Mouse (Mus musculus) mature B cell (primary cell): ENCODE results near the gene Ranbp10.

Source experiments
- in situ Hi-C: fragments of 300-500 bp; cut with MboI; formaldehyde crosslinking; loops from 2 replicates; pipeline ENCODE4 v1.14.3; 2019

The Ranbp10 gene

DNA sequence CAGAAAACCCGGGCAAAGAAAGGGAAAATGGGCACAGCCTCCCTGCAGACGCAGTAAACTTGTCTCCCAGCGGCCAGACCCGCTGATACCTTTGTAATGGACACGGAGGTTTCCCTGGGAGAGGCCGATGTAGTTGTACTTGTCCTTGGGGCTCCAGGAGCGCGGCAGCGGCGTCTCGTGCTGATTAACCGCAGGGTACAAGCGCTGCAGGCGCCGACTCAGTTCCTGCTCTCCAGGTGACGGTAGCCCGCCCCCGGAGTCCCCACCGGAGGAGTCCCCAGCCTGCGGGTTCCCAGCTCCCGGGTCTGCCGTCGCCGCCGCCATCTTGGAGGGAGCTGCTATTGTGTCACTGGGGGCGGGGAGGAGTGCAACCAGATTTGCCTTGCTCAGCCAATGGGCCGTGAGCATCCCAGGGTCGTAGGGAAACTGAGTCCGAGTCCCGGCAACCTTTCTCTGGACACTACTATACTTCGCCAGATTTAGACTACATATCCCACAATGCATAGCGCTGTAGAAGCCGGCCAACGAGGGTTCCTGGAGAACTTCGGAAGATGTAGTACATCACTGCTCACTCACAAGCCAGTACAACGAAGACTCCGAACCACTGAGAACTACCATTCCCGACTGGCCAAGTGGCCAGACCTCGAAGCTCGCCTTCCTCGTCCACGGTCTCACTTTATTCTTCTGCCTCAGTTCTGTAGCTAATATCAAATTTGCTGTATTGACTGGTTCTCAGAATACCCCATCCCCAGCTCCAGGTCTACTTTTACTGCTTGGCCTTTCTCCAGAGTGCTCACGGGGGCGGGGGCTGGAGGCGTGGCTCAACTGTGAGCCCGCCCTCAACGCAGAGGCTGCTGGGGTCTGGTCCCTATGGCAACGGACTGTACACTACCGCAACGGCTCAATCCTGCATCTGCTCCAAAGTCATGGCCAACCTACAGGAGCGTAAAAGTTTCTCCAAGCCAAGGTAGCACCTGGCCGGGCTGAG is at the start of gene Ranbp10, which contains the start of gene Tsnaxip1:
Gene Ranbp10, minus strand, starts transcription at position 490 of the 988 bp plus-strand sequence.
Gene Tsnaxip1, plus strand, starts transcription at position 871 of the 988 bp plus-strand sequence.
- in situ Hi-C loops = no loop called here

DNA sequence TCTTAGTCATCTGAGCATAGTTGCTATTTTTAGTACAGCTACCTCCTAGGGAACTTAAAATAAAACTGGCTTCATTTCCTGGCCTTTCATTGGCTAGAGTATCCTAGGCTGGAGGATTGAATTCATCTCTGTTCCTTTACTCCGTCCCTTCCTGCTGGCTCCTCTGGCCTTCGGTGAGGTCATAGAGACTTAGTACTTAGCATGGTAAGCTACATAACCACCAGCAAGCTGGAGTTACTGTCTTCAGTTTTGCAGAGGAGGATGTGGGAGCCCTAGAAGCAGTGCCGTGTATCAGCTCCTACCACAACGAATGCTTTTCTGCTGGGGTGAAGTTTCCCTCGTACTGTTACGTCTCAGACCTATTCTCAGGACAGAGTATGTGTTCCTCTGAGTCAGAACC is 47.2 kb upstream of the Ranbp10 start:
- in situ Hi-C loops = no loop called here

DNA sequence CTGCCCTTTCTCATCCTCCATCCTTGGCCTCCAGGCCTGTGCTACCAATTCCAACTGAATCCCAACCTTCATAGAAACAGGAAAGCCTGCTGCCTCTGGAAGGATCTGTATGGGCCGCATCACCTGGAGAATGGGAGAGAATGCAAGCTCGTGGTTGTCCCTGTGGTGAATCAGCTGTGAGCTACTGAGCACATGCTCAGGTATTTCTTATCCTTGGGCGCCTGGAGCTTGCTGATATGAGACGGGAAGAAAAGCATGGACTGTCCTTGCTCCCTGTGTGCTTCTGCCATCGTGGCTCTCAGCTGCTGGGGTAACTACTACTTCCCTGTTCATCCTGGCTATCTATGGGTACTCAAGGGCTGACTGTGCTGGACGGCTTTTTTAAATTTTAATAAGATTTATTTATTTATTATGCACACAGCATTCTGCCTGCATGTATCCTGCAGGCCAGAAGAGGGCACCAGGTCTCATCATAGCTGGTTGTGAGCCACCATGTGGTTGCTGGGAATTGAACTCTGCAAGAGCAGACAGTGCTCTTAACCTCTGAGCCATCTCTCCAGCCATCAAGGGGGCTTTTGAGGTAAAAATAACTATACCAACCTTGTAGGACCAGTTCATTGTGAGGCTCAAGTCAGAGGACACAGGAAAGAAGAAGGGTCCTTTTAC is 39.3 kb upstream of the Ranbp10 start:
- in situ Hi-C loops = no loop called here

DNA sequence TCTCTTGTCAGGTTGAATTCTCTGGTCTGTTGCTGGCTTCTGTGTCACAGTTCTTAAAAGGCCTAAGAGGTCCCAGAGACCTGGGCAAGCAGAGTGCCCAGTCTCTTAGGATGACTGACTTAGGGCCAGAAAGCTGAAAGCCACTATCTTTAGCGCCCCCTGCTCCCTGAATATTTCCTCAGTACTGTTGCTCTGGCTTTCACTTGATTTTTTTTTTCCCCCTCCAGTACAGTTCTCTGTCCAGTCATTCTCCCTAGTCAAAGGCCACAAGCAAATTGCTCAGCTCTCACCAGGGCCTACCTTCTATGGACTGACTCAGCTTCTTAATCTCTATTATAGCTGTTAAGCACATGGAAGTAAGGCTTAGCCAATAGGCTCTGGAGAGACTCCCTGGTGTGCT is 34.8 kb upstream of the Ranbp10 start:
- in situ Hi-C loops = no loop called here

DNA sequence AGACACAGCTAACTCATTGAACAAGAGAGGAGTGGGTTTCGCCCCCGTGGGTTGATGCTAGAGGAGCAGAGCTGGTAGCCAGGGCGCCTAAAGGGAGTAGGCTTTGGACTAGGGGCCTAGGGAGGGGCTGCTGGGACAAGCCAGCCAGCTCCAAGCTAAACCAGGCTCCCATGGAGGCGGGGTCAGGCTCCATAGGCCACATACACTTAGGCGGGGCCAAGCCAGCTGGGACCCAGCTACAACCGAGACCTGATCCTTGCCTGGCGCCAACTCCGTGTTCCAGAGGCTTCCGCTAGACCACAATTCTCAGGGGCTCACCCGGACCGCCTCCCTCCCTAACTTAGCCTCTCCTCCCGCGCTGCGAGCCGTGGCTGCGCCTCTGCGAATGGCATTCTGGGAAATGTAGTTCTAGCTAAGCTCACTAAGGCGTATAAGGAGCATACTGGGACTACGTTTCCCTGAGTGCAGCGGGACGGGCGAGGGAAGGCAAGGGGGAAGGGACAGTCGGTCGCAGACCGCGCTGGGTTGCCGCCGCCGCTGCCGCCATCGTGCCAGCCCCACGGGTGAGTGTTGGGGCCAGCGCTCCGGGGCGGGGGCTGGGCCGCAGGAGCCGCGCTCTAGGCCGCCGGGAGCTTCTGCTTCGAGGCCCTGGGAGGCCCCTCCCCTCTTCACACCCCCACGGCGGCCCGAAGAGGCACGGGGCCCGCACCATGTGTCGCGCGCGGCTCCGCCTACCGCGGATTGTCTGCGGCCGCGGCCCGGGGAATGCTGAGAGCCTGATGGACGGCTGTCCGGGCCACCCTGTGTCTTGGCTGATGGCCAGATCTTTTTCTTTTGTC is 33.2 kb upstream of the Ranbp10 start, which contains the start of gene Nutf2:
Gene Nutf2, plus strand, starts transcription at position 438 of the 839 bp plus-strand sequence.
- in situ Hi-C loops = no loop called here

DNA sequence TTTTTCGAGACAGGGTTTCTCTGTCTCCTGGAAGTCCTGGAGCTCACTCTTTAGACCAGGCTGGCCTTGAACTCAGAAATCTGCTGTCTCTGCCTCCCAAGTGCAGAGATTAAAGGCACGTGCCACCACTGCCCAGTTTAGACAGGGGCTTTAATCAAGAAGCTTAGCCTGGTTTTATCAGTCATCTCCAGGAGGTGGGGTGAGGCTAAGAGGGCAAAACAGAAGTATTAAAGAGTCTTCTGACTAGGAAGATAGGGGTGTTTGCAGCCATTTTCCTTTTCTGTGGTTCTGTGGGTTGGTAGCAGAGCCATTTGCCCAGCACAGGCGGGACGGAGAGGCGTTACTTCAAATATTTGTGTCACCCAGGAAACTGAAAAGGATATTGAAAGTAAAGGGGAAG is 32.2 kb upstream of the Ranbp10 start:
- in situ Hi-C loops = no loop called here

DNA sequence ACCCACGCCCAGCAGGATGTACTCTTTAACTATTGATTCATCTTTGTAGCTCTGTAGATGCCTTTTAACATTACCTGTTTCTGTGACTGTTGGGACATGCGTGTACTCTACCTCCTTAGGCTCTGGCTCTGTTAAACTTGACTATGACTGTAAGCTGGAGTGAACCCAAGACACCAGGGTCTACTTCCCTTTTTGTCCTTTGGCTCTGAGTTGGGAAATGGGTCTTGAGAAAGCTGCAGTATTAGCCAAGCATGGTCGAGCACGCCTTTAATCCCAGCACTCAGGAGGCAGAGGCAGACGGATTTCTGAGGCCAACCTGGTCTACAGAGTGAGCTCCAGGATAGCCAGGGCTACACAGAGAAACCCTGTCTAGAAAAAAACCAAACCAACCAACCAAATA is 31.3 kb upstream of the Ranbp10 start:
- in situ Hi-C loops = no loop called here

DNA sequence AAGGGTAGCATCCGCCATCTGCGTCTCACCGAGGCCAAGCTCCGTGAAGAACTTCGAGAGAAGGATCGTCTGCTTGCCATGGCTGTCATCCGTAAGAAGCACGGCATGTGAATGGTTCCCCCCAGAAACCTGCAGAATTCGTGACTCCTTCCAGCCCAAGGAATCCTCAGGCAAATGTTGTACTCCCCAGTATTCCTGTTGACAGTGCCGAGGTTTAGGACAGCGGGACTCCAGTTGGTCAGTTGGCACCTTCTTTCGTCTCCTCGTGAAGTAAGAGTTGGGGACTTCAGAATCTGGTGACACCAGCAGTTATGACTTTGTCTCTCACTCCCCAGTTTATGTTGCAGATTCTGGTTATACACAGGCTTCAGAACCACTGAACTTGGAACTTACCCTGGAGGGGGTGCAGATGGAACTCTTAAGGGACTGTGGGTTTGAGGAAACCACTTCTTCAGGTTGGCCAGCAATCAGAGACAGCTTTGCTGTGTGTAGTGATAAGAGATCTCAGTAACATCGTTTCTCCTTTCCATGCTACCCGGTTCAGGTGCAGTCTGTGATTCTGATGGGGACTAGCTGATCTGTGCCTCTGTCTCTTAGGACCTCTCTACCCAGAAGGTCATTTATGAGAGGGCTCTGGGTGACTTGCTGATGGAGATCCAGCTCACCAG is 29.2 kb upstream of the Ranbp10 start:
- in situ Hi-C loops = no loop called here

DNA sequence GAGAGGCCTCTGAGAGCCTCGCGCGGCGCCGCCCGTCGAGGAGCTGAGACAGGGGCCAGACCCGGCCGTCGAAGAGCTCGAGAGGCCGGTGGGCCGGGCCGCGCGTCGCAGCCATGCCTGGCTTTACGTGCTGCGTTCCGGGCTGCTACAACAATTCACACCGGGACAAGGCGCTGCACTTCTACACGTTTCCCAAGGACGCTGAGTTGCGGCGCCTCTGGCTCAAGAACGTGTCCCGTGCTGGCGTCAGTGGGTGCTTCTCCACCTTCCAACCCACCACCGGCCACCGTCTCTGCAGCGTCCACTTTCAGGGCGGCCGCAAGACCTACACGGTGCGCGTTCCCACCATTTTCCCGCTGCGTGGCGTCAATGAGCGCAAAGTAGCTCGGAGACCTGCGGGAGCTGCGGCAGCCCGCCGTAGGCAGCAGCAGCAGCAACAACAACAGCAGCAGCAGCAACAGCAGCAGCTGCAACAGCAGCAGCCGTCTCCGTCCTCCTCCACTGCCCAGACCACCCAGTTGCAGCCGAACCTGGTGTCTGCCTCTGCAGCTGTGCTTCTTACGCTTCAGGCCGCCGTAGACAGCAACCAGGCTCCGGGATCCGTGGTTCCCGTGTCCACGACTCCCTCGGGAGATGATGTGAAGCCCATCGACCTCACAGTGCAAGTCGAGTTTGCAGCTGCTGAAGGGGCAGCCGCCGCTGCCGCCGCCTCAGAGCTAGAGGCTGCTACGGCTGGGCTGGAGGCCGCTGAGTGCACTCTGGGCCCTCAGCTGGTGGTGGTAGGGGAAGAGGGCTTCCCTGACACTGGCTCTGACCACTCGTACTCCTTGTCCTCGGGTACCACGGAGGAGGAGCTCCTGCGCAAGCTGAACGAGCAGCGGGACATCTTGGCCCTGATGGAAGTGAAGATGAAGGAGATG is 28.4 kb upstream of the Ranbp10 start:
- in situ Hi-C loops = no loop called here

DNA sequence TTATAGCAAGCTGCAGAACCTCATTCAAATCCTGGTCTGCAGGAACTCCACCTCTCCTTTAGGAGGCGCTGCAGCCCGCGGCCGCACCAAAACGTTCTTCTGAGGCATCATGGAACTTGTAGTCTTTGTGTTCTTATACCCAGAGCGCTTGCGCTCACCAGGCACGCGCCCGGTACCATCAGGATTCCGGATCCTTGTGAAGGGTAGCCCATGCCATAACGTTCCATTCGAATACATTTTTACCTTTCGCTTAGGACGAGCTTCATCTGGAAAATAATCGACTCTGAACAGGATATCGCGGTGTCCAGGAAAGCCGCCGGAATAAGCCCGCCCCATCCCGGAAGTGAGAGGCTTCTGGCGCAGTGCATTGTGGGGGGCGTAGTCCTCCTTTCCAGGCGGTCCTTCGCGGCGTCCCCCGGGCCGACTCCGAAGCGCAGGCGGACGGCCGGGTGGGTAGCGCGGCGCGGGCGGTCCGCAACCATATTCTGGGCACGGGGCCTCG is 27.6 kb upstream of the Ranbp10 start, which contains the start of gene Thap11:
Gene Thap11, plus strand, starts transcription at position 418 of the 502 bp plus-strand sequence.
- in situ Hi-C loops = no loop called here

DNA sequence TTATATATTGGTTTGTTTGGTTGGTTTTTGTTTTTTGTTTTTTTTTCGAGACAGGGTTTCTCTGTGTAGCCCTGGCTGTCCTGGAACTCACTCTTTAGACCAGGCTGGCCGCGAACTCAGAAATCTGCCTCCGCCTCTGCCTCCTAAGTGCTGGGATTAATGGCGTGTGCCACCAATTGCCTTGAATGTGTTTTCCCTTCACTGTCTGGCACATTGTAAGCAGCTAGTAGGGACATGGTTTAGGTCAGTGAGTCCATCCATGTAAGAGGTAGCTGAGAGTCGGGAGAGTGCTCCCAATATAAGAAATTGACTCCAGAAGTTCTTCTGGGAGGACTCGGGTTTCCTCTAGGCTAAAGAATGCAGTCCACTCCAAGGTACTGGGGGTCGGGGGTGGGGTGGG is 27.2 kb upstream of the Ranbp10 start:
- in situ Hi-C loops = no loop called here

DNA sequence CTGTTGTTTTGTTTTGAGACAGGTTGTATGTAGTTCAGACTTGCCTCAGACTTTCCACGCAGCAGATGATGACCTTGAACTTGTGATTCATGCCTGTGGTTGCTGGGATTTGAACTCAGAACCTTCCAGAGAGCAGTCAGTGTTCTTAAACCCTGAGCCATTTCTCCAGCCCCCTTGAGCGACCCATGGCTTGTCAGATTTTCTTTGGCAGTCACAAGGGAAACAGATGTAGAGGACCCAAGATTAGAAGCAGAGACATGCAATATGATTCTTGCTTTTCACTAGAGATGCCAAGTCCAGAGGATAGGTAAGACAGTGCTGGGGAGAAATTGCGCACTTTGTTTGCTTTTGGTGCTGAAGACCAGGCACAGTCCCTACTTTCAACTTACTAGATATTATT is 26.0 kb upstream of the Ranbp10 start, which contains the start of gene Cenpt:
Gene Cenpt, minus strand, starts transcription at position 101 of the 400 bp plus-strand sequence.
- in situ Hi-C loops = no loop called here

DNA sequence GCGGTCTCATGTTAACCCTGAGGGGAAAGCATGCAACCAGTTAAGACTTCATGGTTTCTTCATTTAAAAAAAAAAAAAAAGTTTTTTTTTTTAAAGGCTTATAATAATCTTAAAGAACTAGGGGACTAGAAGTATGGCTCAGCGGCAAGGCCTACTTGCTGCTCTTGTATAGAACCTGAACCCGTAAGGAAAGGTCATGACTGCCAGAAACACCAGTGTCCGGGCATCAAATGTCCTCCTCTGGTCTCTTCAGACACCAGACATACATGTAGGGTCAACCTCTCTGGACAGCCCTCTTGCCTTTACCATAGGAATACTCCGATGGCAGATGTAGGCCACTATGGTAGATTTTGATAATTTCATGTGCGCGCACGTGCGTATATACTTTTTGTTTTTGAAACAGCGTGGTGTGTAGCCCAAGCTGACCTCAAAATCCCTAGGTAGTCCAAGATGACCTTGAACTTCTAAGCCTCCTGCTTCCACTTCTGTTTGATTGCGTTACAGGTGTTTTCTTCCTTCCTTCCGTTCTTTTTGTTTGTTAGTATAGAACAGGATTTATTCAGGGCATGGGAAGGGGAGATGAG is 25.1 kb upstream of the Ranbp10 start:
- in situ Hi-C loops = no loop called here

DNA sequence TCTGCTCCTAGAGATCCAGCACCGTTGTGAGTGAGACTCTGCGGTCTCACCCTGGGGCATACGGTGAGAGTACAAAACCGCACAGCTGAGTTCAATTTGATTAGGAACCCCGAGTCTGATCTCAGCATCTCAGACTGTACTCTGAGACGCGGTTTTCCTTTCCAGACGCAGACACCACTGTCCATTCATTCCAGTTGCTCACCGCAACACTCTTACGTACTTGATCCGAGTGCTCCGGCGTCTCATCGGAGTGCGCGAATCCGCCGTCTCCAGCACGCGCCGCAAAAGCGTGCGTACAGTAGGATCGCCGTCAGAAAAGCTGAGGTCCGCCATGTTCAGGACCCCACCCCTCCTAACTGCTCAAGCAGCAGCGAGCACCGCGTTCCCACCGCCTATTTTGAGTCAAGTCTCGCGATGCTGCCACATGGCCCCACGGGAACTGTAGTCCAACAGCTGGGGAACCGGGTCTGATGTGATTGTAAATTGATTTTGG is 24.5 kb upstream of the Ranbp10 start:
- in situ Hi-C loops = no loop called here

DNA sequence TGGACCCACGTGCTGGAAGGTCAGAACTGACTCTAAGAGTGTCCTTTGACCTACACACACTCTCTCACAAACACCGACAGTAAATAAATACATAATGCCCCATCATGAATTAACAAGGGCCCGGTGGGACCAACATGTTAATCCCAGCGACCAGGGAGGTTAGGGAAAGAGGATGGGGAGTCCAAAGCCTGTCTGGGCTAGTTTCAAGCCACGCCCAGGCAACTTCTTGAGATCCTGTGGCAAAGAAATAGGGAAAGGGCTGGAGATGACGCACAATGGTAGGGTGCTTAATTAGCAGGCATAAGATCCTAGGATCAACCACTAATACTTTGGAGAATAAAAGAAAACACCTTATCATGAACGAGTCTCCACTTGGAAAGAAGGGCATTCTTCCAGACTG is 23.5 kb upstream of the Ranbp10 start:
- in situ Hi-C loops = no loop called here

DNA sequence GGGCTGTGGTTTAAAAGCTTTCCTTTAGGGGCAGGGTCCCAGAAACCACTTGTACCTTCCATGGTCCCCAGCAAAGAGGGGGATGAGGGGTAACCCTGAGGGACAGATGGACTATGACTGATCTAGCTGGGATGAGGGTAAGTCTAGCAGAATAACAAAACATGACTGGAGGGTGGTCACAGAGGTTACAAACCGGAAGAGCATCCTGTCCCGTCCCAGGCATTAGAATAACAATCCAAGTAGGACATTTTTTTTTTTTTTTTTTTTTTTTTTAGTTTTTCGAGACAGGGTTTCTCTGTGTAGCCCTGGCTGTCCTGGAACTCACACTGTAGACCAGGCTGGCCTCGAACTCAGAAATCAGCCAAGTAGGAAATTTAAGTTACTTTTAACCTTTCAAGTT is 22.9 kb upstream of the Ranbp10 start:
- in situ Hi-C loops = no loop called here

DNA sequence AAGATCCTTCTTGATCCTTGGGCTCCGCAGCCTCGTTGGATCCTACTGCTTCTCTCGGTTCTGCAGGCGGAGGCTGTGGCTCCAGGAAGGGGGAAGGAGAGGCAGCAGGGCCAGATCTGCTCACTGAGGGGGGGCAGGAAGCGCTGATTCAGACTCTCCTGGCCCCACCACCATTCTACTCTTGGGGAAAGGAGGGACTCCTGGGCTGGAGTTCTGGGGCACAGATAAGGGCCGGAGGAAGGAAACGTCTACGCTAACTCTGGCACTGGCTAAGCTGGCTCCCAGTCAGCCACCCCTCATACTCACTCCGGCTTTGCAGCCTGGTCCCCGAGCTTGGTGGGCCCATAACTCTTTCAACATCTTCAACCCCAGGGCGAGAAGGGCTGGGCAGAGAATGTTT is 19.5 kb upstream of the Ranbp10 start:
- in situ Hi-C loops = no loop called here

DNA sequence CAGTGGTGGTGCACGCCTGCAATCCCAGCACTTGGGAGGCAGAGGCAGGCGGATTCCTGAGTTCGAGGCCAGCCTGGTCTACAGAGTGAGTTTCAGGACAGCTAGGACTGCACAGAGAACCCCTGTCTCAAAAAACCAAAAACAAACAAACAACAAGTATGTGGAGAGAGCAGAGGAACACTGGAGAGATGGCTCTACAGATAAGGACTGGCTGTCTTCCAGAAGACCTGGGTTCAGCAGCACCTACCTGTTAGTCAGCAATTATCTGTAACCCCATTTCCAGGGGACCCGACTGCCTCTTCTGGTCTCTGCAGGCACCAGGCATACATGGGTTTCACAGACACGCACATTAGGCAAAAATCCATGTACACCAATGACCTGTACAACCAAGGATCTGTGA is 12.1 kb upstream of the Ranbp10 start:
- in situ Hi-C loops = no loop called here

DNA sequence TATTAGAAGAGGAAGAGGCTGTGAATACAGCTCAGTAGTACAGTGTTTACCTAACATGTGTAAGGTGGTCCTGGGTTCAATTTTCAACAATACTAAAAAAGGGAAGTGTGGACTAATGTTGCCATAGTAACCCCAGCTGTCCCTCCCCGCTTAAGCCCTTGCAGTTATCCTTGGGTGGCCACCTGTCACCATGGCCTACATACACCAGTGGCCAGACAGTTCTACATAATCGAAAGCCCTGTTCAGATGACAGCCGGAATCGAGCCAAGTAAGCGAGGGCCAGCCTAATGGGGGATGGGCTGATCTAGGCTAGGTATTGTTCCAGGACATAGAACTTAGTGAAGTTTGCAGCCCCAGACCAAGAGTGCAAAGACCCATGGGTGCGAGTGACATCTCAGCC is 9.8 kb upstream of the Ranbp10 start:
- in situ Hi-C loops = no loop called here
